Mouse (Mus musculus): ENCODE data around the gene Smim4.

Smim4 gene

DNA sequence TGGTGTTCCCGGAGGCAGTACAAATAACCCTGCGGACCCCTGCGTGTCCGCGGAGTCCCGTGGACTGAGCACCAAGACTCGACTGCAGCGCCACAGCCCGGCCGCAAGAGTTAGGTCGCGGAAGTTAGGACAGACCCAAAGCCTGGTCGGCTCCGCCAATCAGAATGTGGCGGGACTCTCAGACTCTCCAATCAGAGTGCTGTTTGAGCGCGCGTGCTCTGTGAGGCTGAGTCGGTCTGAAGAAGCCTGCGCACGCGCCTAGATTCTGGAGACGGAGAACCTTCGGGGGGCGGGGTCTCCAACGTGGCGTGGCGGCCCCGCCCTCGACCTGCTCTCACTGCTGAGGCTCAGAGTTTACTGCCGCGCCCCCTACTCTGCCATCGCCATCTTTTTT, at the start of gene Smim4:
Gene Smim4, minus strand, starts transcription at position 131 of the 394 bp plus-strand sequence.
- DNase-seq (ENCODE audit: low spot score in 2 of 2) = peak; percentile 98 to 99

DNA sequence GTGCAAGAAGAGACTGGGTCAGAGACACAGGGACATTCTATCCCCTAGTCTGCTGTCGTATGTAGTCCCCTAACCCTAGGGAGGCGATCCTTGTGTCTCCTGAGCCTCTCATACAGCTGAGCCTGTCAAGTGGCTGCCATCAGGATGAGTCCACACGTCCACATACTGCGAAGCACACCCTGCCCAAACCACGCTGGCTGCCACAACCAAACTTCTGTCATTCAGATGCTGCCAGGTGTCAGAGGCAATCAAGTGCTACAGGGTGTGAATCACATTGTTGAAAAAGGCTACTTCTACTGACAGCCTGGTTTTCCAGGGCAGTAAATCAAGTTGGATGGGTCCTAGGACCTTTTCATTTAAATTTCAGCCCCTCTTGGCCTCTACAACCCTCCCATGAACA, 49.0 kb upstream of the Smim4 start:
- no peak for DNase-seq (ENCODE audit: low spot score in 2 of 2)

DNA sequence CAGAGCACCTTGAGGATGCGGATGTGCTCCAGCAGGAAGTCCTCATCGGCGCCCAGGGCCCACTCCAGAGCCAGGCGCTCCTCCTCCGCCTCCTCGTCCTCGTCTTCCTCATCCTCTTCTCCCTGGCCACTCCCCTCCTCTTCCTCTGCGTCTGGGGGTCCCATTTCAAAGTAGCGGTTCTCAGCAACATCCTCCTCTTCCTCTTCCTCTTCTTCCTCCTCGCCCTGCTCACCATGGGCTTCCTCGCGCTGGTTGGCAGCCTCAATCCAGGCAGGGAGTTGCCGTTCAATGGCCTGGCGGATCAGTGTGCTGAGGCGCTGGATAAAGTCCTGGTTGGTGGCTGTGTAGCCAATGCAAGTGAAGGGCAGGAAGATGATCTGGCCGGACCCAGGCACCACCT, 48.5 kb upstream of the Smim4 start:
- DNase-seq (ENCODE audit: low spot score in 2 of 2) = no peak

DNA sequence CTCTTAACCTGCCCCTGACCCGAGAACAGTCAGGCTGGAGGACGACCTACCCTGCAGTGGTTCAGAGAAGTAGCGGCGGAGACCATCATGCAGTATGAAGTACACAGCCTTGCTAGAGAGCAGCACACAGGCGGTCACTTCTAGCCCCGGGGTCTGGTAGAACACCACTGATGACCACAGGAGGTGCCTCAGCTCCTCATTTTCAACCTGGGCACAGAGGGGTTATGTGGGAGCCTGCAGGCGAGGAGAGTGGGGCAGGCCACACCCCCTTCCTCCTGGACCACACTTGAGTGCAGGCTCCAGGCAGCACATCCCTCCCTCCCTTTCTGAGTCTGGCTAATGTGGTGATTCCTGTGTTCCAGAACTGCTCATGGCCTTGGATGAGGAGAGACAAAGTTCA, 44.8 kb upstream of the Smim4 start:
- DNase-seq (ENCODE audit: low spot score in 2 of 2) = no peak

DNA sequence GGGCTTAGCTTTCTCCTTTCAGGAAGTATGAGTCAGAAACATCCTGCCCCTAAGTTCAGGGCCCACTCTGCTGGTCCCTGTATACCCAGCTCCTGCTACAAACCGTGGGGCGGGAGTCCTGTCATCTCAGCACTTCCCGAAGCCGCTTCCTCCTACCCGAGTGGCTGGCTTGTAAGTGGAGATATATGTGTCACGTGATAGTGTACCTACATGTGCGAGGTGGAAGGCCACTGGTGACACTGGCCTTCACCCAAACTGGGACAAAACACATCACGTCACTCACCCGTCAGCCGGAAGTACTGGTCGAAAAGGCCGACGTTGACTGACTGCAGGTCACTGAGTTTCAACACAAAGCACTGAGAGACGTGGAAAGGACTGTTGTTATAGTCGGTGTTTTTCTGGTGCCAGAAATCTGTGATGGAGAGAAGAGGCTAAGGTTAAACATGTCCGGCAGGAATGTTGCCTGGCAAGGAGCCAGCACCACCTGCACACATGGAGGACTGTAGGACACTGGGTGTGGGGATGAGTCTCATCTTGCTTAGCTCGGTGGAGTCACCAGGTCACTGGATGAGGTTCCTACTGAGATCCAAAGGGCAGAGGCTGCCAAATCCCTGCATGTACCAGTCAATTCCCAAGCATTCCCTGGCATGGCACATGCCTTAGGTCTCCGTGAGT, 44.2 kb upstream of the Smim4 start:
- no peak for DNase-seq (ENCODE audit: low spot score in 2 of 2)

DNA sequence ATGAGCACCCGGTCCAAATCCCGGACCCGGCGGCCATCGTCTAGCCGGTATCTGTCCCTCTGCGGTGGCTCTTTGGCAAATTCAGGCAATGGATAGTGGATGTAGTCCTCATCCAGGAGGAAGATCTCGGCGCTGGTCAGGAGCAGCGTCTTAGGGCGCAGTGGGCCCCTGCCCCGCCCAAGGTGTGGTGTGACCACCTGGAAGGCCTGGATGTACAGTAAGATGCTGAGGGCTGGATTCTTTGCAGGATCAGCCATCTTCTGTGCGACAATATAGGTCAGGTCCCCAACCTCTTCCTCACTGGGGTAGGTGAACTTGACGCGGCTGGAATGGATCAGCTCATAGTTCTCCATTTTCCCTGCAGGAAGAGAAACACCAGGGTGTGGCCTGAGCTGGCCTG, 43.1 kb upstream of the Smim4 start:
- DNase-seq (ENCODE audit: low spot score in 2 of 2) = no peak

DNA sequence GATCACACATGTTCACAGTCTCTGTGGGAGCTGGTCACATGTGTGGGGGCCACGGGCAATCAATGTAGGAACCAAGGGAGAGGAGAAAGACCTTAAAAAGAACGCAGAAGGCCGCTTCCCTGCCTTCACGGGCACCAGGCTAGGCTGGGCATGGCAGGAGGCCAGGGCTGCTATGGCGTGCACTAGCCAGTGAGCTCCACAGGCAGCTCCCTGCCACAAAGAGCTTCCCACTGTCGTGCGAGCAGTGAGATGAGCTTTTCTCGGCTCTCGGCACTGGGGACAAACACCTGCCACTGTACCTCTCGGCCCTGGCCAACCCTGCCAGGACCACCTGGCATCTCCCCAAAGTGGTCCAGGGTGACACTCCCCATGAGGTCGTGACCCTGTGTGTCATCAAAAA, 42.6 kb upstream of the Smim4 start:
- no peak for DNase-seq (ENCODE audit: low spot score in 2 of 2)

DNA sequence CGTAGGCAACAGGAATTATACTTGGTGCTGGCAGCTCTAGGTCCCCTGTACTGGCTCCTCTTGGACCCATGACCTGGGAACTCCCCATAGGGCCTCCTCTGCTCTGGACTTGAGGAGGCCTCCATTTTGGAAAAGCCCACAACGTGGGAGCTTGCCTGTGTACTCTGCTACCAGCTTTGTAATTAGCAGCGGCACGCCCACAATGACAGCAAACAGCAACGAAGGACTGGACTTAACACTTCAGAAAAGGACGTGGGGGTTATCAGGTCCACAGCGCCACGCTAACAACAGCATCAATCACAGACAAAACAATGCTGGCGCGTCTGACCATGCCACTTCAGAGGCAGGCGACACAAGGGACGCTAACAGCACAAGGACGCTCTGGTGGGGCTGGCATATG, 42.2 kb upstream of the Smim4 start:
- DNase-seq (ENCODE audit: low spot score in 2 of 2) = no peak

DNA sequence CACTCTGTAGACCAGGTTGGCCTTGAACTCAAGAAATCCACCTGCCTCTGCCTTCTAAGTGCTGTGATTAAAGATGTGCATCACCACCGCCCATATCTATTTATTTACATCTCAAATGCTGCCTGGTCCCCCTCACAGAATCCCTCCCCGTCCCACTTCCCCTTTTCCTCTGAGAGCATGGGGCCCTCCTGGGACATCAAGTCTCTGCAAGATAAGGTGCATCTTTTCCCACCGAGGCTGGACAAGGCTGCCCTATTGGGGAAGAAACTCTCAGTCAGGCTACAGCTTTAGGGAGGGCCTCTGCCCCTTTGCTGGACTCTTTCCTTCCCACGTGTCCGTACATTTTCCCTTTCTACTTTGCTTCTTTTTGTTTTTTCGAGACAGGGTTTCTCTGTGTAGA, 40.8 kb upstream of the Smim4 start:
- DNase-seq (ENCODE audit: low spot score in 2 of 2) = no peak

DNA sequence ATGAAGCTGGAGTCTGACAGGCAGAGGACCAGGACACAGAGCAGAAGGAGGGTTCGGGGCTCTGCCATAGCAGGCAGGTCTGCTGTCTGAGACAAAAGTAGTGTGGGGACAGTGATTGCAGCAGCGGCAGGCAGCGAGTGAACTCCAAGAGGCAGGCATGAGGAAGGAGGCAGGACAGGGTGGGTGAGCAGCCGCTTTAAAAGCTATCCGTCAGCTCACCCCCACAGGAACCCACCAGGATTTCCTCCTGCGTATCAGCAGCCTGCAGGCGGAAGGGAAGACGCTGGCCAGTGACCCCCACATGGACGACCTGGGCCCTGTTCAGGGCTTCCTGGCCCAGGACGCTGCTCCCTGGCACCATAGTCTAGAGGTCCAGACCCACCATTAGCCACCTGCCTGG, 39.7 kb upstream of the Smim4 start, which contains the start of gene Stab1:
Gene Stab1, minus strand, starts transcription at position 217 of the 400 bp plus-strand sequence.
- no peak for DNase-seq (ENCODE audit: low spot score in 2 of 2)

DNA sequence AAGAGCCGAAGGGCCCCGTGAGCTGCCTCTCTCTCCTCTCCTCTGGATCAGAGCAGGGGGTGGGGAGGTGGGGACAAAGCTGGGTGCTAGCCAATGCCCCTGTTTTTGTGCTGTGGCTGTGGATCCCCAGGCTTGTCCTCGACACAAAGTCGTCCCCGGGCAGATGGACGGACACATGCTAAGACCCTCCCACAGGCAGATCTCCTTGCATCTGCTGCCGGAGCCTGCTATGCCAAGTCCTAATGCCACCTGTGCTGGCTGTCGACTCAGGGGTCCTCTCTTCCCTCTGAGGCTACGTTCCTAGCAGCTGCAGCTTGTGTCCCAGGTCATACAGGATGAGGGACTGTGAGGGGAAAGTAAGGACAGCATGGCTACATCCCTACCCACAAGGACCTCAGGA, 38.1 kb upstream of the Smim4 start:
- no peak for DNase-seq (ENCODE audit: low spot score in 2 of 2)

DNA sequence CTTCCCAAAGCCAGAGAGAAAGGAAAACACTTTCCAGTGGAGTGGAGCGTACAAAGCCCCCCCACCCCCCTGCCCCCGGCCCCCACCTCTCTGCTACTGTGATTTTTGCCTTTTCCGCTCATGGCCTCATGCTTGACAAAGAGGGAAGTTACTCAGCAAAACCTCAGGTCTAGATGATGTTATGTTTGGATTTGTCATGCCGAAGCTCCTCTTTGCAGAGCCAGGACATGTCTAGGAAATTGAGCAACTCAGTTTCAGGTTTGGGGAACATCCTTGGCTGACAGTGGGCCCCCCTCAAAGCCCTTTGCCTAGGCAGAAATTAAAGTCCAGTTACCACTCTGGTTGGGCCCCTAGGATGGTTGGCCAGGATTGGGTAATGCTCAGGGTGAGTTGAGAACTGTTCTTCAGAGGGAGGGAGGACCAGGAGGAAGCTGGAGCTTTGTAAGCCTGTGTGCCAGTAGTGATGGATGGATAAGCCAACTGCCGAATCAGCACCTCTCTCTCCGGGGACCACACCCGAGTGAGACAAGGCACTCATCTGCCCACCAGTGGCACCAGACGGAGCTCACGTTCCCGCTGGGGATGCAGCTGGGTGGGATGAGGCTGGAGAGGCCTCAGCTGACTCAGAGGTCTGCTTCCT, 37.4 kb upstream of the Smim4 start:
- DNase-seq (ENCODE audit: low spot score in 2 of 2) = no peak

DNA sequence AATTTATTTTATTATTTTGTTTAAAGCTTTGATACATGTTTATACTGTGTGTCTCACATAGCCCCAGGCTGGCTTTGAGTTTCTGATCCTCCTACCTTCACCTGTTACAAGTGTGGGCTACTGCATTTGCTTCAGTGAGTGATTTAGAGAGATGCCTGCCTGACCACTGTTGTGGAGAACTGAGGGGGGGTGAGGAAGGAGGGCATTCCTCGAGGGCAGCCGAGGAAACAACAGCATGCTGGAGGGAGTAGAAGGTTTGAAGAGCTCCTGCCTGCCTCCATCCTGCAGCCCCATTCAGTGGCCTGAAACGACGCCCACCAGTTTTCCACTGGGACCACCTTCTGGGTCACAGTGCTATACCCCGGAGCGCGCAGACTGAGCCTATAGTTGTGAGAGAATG, 36.7 kb upstream of the Smim4 start:
- DNase-seq (ENCODE audit: low spot score in 2 of 2) = no peak

DNA sequence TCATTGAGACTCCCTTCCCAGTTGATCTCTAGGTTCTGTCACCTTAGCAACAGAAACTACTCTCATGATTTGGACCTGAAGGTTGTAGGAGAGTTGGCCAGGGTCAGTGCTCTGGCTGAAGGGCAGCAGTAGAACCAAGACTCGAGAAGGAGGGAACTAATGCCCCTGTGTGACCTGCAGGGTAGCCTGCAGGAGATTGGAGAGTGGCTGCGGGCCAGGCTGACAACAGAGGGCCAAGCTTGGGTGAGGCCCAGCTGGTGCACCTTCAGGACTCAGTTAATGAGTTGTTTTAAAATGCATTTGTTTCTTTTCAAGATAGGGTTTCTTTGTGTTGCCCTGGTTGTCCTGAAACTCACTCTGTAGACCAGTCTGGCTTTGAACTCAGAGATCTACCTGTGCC, 36.3 kb upstream of the Smim4 start:
- DNase-seq (ENCODE audit: low spot score in 2 of 2) = no peak

DNA sequence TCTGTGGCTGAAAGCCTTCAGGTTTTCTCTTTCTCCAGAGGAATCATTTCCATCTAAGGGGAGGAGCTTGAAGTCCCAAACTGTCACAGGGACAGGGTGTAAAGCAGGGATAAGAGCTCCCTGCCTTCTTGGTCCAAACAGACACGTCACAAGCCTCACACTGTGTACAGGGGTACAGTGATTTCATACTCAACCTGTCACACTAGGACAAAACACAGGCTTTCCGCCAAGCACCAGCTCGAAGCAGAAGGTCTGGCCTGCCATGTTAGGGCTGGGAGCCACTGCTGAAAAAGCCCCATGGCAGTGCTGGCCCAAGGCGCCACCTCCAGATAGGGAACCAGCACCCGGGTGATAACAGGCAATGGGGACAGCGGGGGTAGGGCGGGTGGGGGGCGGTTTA, 35.3 kb upstream of the Smim4 start:
- no peak for DNase-seq (ENCODE audit: low spot score in 2 of 2)

DNA sequence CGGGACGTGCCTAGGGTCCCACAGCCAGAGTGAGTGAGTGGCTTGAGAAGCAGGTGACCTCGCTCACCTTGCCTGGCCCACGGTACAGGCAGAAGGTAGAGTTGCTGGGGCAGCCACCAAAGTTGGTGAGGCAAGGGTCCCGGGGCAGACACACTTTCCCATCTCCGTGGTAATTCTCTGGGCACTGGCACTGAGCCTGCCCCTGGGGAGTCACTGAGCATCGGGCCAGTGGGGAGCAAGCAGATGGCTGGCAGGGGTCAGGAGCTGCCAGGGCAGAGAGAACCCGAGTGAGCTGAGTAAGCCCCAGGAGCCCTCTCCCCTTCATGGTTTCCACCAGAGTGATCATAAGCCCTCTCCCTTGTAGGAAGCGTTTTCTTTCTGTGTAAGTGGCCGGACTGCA, 32.9 kb upstream of the Smim4 start:
- no peak for DNase-seq (ENCODE audit: low spot score in 2 of 2)

DNA sequence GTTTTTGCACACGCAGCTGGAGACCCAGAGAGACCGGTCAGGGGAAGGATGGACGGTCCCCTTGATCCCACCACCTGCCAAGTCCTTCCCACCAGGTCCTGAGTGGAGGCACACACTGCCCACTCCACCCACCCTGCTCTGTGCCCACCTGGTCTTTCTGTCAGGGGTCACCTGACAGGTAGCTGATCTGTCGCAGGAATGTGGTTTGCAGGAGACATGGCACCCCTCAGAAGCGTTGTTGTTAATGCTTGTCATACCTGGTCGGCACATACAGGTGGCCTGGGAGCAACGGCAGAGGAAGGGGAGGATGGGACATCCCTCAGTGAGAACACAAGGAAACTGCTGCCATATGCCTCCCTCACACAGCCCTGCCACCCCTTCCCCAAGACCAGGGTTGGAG, 32.4 kb upstream of the Smim4 start:
- no peak for DNase-seq (ENCODE audit: low spot score in 2 of 2)

DNA sequence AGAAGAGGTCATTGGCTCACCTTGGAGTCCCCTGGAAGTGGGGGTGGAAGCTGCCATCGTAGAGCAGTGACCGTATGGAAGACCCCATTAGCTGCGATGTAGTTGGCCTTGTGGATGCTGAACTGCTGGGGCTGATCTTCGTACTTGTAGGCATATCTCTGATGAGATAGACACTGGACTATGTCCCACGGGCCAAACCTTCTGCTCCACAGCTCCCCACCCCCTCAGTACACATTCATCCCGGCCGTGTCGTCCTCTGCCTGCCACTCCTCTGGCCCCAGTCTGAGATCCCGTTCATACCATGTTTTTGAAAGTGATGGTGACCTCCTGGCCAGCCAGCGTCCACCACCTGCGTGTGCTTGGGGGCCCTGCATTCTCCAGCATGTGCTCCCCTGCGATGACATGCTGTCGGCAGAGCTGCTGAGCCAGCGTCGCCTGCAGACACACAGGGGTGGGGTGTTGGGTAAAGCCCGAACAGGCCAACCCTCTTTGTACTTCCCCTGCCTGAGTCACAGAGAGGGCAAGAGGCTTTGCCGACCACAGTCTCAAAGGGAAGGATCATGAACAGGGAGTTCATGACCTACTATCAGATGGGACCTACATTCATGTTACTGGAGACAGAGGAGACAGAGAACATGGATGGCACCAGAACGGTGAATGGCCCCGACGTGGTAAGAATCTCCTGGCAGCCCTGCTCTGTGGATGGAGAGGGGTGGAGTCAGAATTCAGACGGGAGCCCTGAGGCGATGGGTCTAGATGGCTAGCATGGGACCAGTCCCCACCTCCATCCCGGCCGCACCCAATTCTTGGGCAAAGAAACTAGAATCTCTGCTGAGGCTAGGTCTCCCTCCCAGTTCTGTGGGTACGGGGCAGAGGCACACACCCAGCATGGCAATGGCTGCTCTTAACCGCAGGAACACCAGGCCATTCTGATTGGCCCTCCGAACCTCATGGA, 31.7 kb upstream of the Smim4 start:
- no peak for DNase-seq (ENCODE audit: low spot score in 2 of 2)

DNA sequence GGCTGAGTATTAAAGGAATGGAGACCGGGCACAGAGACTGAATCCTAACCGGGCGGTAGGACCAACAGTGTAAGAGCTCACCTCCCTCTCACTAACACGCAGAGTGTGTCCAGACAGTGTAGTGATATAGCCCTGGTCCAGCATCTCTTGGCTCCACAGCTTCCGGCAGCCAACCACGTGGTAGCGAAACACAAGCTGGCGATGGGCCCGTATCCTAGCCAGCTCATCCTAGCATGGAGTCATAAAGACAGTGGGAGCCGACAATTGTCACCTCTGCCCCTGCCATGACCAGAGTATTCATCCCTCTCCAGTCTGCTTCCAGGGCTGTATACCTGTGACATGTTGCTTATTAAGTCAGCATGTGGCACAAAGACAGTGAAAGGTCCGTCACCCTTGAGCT, 16.9 kb upstream of the Smim4 start:
- DNase-seq (ENCODE audit: low spot score in 2 of 2) = no peak

DNA sequence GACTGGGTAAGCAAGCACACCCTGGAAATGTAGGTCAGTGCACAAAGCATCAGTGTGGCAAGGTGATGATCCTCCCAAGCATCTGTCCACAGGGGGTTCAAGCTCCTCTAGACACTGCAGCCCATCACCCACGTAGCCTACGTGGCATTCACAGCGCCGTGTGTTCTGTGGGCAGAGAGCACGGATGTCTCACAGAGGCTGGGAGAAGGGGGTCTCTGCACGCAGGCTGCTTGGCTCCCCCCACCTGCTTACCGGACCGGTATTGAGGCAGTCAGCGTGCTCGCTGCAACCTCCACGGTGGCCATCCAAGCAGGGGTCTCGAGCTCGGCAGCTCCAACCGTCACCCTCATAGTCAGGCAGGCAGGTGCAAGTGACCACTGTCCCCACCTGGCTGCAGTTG, 12.3 kb upstream of the Smim4 start:
- no peak for DNase-seq (ENCODE audit: low spot score in 2 of 2)

DNA sequence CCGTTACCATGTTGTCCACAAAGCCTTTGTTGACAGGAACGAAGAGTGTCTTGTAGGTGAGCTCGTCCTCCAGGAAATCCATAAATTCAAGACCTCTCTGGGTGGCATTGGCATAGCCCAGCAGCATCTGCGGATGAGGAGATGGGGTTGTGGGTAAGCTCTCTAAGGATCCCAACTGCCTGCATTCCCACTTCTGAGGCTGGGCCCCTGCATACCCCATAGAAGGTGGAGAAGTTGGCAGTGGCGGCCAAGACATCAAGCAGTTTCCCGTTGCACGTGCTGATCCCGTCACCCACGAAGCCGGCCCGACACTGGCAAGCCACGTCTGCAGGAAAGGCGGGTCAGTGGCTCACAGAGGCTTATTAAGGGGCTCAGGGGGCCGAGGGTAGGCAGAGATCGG, 11.4 kb upstream of the Smim4 start:
- no peak for DNase-seq (ENCODE audit: low spot score in 2 of 2)

DNA sequence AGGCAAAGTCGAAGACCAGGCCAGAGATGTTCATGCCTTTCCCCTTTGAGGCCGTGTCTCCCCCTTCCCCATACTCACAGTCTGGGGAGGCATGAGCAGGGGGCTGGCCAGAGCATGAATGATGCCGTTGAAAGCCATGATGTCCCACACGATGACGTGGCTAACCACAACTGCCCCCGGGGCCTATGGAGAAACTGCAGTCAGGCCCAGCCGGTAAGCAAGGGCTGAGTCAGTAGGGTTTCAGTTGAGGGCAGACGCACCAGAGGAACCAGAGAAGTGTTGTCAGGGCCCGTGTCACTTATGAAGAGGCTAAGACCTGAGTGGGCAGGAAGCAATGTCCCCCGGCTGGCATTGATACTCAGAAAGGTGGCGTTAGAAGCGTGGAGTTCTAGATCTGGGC, 10.9 kb upstream of the Smim4 start:
- DNase-seq (ENCODE audit: low spot score in 2 of 2) = no peak
